Mouse (Mus musculus): ENCODE data around the gene Rpp40.

Gene Rpp40

DNA sequence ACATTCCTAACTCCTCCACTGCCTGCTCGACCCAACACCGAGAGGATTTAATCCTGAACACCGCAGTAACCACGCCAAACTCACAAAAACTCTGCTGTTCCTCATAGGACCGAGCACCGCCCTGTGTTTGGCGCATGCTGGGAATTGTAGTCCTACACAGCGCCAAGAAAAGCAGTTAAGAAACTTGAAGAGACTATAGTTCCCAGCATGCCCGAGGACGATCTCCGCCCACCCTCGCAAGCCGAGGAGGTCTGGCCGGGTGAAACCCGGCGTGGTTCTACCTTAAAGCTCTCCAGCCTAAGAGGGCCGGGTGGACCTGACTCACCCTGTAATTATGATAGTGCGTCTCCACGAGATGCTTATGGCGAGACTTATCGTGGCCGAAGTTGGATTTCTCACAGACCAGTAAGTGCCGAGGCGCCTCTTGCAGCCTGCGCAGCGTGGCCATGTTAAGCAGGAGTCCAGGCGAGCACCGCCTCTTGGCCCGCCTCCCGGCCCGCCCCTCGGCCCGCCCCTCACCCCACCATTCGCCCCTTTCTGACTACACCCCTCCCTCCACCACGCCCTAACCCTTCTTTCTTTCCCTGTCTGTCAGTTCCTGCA lies at the start of gene Rpp40:
Gene Rpp40 (minus strand): TSS at position 481 of the 603 bp plus-strand sequence.
- DNase-seq = peak; percentile 89

DNA sequence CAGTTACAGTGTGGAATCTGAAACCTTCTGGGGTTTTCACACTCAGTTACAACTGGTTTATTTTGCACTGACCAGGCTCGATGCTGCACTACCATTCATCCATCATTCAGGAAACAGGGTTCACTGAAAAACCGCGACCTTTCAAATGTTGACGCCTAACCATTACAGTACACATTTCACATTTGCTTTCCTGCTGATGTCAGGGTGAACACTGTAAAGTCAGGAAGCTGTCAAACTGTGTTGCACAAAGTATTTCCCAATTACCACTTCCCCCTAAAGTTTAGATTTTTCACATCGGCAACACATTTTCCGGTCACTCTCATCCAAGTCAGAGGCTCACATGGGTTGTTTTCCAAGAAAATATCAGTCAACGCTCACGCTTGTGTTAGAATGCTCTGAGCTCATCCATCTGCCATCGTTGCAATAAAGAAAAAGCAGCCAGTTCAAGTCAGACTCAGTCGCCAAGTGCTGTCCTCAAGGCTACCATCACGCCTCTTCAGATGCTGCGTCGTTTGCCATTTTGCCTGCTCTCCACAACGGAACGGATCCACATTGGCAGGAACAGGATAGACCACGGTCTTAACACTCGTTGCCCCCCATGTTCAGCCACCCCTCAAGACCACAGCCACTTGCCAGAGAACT lies 43.8 kb upstream of the Rpp40 start:
- no peak for DNase-seq

DNA sequence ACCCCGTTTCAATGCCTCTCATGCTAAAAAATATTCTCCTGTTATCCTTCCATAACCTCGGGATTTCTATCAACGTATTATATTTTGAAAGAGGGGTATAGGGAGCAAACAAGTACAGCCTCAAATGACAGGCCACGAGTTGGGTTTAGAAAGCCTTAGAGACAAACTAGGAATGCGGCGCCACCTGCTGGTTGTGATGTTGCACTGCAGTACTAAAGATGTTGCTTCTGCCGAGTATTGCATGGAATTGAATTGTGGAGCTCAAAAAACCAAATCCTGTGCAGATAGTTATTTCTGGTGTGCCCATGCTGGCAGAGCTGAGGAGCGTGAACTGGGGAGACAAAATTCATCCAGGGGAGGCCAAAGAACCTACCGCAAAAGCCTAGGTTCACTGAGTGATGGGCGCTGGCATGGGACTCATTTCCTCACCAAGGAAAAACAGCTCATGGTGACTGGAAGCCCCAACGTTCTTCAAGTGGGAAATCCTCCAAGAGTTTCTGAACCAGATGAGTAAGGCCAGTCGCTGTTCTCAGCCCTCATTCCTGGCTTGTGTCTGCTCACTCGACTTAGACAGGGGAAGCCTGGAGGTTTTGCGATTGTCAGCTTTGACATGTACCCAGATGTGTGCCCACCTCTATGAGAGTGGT lies 41.3 kb upstream of the Rpp40 start:
- peak; percentile 65 for DNase-seq

DNA sequence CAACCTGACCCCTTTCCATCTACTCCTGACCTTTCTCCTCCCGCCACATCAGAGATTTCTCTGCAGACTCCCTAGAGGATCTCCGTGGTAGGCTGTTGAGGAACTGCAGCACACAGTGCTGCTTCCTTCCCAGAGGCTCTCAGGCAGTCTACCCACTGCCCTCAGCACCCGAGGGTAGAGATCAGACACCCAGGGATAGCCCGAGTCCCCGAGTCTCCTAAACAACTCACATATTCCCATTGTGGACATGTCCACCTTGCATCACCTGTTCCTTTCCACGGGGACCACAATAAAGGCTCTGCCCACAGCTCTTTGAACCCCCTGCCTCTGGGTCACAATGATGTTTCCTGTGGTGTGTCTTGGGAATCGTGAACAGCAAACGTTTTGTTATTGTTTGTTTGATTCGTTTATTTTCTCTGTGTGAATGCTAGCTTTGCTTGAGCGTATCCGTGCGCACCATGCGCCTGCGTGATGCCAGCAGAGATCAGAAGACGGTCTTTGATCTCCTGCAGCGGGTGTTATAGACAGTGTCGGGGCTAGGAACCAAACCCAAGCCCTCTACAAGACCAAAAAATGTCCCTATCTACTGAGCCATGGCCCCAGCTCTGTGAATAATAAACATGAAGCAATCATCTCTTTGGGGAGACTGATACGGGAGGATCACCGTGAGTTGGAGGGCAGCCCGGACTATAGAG lies 40.6 kb upstream of the Rpp40 start:
- DNase-seq = no peak

DNA sequence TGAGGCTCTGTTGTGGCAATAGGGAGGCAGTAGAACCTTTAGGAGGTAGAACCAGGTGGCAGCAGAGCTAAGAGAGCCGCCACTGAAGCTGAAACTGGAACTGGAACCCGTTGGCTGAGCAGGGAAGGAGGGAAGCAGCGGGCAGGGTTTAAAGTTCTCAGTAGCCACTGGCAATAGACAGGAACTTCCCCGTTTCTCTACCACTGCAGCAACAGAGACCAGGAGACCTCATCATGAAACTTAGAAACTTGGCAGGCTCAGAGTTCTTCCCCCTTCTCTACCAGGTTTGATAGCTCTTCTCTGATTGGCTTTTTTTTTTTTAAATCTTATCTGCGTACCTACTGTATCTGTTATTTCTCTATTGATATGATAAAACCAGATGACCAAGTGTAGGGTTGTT lies 34.8 kb upstream of the Rpp40 start:
- DNase-seq = no peak

DNA sequence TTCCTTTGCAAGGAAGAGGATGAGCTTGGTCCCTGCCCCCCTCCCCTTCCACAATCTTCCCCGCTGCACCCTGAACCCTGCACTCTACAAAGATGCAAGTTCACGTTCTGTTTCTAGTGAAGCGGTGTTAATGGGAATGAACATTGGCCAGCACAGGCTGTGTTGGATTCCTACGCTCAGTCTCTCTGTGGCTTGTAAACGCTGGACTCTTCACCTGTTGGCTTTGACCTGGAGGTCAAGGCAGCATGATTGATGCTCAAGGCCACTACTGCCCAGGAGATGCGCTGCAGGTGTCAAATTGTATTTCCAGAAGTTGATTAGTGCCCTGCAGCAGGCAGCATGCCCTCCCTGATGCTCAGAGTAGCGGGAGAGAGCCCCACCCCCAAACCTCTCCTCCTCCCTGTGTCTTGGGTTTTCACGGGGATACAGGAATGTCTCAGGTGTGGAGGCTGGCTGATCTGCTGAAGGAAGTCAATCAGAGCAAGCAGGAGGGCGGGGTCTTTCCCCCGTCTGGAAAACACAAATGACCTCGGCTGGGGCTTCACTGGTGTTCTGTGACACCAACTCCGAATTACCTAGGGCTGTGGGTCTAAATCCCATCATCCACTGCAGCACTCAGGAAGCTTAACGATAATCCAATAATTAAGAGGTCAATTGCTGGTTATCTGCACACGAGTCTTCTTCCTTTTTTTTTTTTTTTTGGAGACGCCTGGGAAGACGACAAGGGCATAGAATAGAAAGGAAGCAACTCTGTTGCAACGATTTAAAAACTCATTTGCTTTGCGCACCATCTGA lies 33.9 kb upstream of the Rpp40 start:
- no peak for DNase-seq

DNA sequence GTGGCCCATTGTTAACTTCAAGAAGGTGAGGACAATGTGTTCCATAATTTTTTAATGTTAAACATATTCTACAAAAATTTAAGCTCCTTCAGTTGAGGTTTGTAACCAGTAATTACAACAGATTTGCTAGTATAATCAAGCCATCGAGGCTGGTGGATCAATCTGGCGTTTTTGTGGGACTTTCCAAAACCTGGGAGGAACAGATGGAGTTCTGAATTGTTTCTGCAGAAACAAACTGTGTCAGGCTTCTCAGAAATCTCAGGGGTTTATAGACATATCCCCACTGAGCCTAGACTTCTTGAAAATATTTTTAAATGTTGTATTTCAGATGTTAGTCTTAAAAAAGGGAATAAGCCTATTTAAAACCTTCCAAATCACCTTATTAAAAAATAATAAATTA lies 31.8 kb upstream of the Rpp40 start:
- no peak for DNase-seq

DNA sequence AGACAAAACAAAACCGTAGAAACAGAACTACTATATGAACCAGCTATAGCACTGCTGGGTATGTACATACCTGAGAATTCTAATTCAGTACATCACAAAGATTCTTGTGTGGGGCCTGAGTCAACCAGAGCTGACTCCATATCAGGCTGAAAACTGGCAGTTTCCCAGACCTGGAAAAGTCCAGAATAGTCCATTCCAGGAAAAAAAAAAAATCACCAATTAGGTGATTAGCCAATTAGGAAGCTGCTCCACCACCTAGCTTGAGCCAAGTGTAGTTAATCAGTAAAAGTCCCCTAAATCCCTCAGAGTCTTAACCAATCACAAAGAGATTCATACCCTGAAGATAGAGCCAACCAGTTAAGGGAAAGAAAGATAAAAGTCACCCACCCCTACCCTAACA lies 5.3 kb upstream of the Rpp40 start:
- DNase-seq = no peak

DNA sequence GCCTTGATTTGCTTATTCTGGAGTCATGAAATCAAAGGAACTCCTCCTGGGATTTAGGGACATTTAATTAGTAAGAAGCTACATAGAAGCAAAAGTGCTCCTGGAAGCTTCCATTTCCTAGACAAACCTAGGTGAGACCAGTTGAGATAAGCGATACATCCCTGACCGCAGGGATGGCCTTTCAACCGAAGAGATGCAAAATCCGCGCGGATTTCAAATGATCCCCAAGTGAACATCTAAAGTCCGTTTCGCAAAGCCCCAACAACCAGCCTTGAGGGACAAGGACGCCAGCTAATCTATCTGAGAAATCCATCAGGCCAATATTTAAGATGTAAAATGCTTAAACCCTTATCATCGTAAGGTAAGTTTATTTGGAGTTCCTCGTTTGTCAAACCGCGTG lies 781 bp downstream of the Rpp40 start:
- peak; percentile 18 for DNase-seq

DNA sequence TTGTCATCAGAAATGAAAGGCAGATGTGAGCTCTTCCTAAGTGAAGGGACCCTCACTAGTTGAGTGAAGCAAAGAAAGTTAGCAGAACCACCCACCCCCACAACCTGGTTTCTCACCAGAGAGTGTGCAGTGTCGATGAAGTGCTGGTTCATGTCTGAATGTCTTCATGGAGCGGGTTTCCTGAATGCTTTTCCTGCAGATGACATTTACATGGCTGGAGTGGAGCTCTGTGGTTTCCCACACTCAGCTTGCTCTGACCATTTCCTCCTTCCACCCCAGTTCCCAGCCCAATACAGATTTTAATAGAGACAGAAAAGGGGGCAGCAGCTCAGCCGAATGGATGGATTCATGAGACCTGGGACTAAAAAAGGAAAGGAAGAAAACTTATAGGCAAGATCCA lies 13.3 kb downstream of the Rpp40 start:
- no peak for DNase-seq

DNA sequence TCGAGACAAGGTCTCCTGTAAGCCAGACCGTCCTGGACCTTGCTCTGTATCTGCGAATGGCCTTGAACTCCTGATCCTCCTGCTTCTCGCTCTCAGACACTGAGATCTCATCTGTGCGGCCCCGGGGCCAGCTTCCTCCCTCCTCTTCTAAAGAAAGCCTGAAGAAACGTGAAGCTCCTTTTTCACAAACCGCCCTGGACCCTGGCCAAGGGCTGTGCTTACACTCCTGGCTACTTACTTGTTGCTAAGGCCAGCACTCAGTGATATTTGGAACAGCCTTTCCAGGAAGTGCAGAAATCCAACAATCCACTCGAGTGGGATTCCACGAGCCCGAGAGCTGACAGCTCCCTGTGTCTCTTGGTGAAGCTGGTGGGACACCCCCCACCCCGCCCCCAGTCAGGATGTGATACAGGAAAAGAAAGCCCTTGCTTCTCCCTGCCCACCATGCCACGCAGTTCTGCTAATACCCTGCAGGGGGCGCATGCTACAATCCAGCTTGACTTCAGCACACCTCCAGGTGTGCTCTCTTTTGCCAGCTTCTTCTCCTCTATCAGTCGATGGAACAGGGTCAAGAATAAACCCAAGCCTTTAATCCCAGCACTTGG lies 19.9 kb downstream of the Rpp40 start:
- DNase-seq = peak; percentile 61

DNA sequence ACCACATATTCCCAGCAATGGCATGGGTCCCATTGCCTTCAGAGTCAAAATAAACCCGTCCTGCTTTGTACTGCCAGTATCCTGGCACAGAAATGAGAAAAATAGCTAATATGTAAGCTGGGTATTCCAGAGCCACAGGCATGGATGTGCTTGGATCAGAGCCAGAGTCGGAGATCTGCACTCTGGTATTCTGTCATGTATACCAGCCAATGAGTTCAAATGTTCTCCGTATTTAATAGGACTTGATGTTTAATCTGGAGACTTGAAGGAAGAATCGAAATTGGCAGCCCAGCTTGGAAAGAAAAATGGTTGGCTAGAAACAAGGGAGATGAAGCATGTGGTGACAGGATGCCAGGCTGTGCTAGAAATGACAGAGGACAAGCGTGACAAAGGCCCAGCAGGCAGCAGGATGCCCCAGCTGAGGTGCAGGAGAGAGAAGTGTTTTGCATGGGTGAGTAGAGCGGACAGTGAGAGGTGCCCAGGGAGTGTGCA lies 25.6 kb downstream of the Rpp40 start:
- DNase-seq = no peak

DNA sequence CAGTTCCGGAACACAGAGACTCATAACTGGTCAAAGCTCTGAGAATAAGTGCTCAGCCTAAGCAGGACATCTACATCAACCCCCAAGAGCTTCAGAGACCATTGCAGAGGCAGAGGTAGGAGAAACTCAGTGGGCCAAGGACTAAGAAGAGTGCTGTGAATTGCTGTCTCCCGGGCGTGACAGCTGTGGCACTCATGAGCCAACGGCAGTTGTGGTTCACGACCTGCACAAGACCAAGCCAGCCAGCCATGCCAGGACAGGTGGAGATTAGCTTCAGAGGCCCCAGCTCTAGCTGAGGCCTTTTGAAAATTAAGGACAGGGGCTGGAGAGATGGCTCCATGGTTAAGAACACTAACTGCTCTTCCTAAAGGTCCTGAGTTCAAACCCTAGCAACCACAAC lies 26.6 kb downstream of the Rpp40 start:
- no peak for DNase-seq

DNA sequence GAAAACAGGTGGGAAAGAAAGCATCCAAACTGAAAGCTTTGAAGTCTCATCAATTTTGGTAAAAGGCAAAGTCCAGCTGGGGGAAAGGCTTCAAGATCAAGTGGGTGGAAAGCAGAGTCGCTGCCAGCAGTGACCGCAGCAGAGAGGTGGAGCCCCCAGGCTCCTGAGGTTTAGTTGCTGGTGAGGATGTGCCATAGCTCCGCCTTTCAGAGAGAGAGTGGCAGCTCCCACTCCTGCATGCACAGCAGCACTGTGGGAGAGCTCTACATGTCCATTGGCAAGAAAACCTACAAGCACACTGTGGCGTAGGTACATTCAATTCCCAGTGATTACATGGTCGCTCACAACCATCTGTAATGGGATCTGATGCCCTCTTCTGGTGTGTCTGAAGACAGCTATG lies 27.1 kb downstream of the Rpp40 start:
- DNase-seq = no peak

DNA sequence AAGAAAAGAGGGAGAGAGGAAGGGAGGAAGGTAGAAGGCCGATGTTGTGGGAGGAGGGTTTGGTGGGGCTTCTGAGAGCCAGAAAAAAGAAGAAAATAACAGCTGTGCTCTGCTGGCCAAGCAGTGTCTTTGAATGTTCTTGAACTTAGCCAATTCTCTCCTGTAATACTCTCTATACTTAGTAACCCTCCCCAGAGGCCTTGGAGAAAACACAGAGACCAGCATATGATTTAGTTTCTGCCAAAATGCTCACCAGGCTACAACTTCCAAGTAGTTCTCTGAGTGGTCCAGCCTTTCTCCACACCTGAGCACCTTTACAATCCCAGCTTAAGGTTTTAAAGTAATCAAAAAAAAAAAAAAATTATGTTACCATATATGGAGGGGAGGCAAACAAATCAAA lies 27.9 kb downstream of the Rpp40 start:
- no peak for DNase-seq

DNA sequence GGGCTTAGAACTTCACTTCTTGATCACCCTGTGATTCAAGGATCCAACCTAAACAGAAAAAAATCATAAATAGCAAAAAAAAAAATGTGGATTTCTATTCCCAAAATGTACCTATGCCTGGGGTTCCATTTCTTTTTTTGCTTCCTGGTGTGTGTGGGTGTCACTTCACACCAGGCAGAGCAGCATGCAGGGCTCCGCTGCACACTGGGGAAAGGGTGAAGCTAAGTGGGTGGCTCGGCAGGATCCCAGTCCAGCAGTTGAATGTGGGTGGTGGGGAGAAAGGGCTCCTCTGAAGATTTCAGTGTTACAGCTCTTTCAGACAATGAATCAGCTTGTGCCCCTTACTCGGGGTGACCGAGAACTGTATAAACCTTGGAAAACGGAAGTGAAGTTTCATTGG lies 30.8 kb downstream of the Rpp40 start:
- DNase-seq = no peak

DNA sequence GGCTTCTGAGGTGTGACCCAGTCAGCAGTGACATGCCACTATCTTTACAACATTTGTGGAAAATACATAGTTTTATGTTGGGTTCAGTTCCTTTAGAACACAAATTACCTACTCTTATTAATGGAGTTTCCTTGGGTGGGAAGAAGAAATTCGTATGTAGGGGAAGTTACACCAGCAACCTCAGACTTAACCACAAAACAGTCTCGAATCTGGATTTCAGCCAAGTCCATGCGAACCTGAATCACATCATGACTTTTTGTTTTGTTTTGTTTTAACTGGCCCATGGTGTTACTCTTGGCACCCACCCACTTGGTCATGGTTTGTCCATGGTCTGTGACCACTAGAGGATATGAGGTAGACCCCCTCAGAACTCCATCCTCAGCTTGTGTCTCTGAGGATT lies 35.1 kb downstream of the Rpp40 start:
- DNase-seq = no peak

DNA sequence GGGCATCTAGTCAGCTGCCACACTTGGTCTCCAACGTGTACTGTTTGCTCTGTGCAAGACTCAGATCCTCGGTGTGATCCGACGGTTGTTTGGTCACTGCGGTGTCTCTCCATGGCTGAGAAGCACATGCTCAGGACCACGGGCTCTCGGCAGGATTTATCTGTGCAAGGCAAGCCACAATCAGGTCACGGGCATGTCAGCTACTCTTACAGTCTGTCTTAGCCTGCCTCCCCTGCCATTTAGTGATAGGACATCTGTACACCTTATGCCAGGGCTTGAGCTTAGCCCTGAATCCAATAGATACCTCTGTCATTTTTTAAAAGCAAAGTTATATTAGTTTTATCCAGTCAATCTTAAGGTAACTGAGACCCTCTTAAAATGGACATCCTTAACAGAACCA lies 35.5 kb downstream of the Rpp40 start:
- no peak for DNase-seq

DNA sequence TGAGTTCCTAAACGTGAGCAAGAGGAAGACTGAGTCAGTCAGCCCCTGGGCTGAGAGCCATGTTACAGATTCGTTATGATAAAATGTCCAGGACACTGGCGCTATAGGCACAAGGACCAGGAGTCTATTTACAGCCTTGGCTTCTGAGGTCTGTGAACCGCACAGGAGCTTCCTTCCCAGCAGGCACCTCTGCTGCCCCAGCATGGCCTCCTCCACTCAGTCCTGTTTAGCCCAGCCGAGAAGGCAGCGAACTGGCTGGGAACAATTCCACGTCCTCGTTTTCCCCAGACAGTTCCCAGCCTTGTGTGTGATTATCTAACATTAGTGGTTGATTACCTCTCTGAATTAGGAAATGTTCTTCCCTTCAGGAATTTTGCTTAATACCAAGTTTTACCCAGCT lies 45.2 kb downstream of the Rpp40 start:
- no peak for DNase-seq

DNA sequence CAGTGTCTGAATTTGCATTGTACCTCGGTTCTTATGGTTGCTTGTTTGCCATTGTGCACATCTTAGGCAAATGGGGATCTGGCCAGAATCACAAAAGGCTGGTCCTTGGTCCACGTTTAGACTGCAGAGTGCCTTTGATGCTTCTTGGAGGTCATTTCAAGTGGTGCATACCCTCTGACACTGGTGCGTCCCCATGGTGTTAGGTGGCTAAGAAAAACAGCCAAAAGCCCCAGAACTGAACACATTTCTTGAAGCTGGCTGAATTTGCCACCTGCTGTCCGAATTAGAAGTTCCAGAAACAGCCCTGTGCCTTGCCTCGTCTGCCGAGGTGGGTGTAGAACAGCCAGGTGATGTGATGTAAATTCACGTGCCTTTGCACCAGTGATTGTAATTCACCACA lies 48.7 kb downstream of the Rpp40 start:
- no peak for DNase-seq

DNA sequence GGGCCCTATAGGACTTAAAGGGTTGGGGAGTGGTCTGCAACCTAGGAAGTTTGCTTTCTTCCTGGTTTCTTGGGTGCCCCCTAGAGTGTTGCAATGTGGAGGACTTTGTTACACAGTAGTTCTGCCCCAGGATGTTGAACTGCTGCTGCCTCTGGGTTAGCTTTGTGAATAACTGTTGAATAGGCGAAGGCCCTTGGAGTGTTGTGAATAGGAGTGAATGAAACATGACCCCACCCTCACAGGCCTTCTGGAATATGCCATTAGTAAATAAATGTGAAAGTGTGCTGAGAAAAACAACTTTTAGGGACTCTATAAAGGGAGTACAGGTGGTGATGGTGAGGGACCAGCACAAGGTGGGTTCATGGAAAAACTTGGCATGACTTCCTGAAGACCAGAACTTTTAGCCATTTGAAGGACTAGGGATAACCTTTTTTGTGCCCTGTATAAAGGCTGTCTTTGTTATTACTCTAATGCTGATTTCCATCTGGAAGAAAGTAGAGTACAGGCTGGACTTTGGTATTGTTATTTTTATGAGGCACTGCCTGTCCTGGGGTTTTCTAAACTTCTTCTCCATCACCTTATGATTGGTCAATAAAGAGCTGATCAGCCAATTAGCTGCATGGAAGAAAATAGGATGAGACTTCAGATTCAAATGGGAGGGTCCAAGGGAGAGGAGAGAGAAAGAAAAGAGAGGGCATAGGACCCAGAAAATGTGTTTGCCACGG lies 53.1 kb downstream of the Rpp40 start:
- no peak for DNase-seq

DNA sequence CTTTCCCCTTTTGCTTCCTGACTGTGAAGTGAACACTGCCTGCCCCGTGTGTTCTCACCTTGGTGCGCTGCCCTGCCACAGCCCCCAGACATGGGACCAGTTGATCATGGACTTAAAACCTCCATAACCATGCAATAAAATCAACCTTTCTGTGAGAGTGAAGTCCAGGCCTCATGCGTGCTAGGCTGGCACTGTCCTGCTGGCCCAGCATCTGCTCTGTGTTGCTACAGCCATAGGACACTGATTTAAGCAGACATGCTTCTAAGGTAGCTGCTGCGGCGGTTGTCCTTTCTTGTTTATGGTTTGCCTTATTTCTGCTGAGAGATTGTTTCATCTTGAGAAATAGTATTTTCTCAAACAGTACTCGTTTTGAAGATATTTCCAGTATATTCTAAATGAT lies 54.6 kb downstream of the Rpp40 start:
- no peak for DNase-seq
